In genomic region chr7:133066776-133067175, GRCm38 (mm10) we compare ENCODE assay signal across 8 mouse cellular contexts. TPM values are rescaled to one million over a fixed set of nuclear protein-coding genes. Genes with fewer than 3 reads are reported as not detected.
A peak's percentile ranks its signal among the peaks of the same experiment; 100 is the strongest.
DNase-seq lines count a peak whose midpoint lies in the region; ATAC-seq and TF ChIP-seq lines count a peak whose summit lies in the region.
"Had no signal": no experiment of that assay in that cellular context is flagged by ENCODE, and none has a peak within 500 bp of the region (broad histone marks: within the 10 kb centered on the region; RNA-seq: fewer than 3 reads in every experiment).

No protein-coding gene starts in this region.

- no peak overlapping the region for H3K4me2 ChIP-seq in lung, postnatal 0 days (replicated peaks; ENCODE audit: low read depth, low read length)
- no peak overlapping the region for H3K4me2 ChIP-seq in embryonic facial prominence, embryonic 15.5 days (replicated peaks)
- no peak overlapping the region for H3K4me2 ChIP-seq in hindbrain, embryonic 16.5 days (ENCODE audit: low read length)

- H3K9ac ChIP-seq in lung, postnatal 0 days (replicated peaks; ENCODE audit: low read depth) = no peak overlapping the region
- H3K9ac ChIP-seq in embryonic facial prominence, embryonic 15.5 days = no peak overlapping the region
- no peak overlapping the region for H3K9ac ChIP-seq in hindbrain, embryonic 16.5 days (ENCODE audit: low read depth, low read length)

- H3K36me3 ChIP-seq in lung, postnatal 0 days (ENCODE audit: insufficient read depth, low read length) = no peaks in the 10 kb centered on the region
- H3K36me3 ChIP-seq in embryonic facial prominence, embryonic 15.5 days = peaks cover 12% of the 10 kb centered on the region; the same call in 1 of the 2 replicates
- H3K36me3 ChIP-seq in hindbrain, embryonic 16.5 days (ENCODE audit: control insufficient read depth, insufficient read depth, low read length) = no peaks in the 10 kb centered on the region

- DNase-seq in lung, postnatal 10 days = peak; percentile 40
- no peak for DNase-seq in lung, postnatal 0 days (ENCODE audit: low spot score)
- peak; percentile 25 for DNase-seq in retina, adult 2 months (ENCODE audit: low read depth, low spot score)
- DNase-seq in thymus, postnatal 0 days (ENCODE audit: low spot score) = no peak
- DNase-seq in adrenal gland, adult 2 months = no peak

- TF ChIP-seq CTCF in lung, postnatal 0 days (IDR thresholded peaks at IDR 0.05) = no peak

- H3K9me3 ChIP-seq in lung, postnatal 0 days (ENCODE audit: low read length) = no peaks in the 10 kb centered on the region
- no peaks in the 10 kb centered on the region for H3K9me3 ChIP-seq in embryonic facial prominence, embryonic 15.5 days (replicated peaks)
- no peaks in the 10 kb centered on the region for H3K9me3 ChIP-seq in hindbrain, embryonic 16.5 days (ENCODE audit: control insufficient read depth, low read length)

- TF ChIP-seq EP300 in lung, postnatal 0 days (IDR thresholded peaks at IDR 0.05) = no peak

- H3K4me3 ChIP-seq in lung, postnatal 0 days (ENCODE audit: low read depth, low read length) = no peak overlapping the region
- H3K4me3 ChIP-seq in embryonic facial prominence, embryonic 15.5 days (replicated peaks) = no peak overlapping the region
- H3K4me3 ChIP-seq in hindbrain, embryonic 16.5 days (ENCODE audit: low read length) = no peak overlapping the region

- H3K27me3 ChIP-seq in lung, postnatal 0 days (replicated peaks; ENCODE audit: insufficient read depth, low read length) = no peaks in the 10 kb centered on the region
- H3K27me3 ChIP-seq in embryonic facial prominence, embryonic 15.5 days = no peaks in the 10 kb centered on the region
- no peaks in the 10 kb centered on the region for H3K27me3 ChIP-seq in hindbrain, embryonic 16.5 days (replicated peaks; ENCODE audit: control insufficient read depth, insufficient read depth, low read length)

- WGBS in lung, postnatal 0 days = 53% methylated on average over 6 of the region's 6 CpGs
- WGBS in embryonic facial prominence, embryonic 15.5 days = 33% methylated on average over 6 of the region's 6 CpGs
- WGBS in hindbrain, embryonic 16.5 days = 20% methylated on average over 6 of the region's 6 CpGs

- no peak overlapping the region for H3K27ac ChIP-seq in lung, postnatal 0 days (ENCODE audit: low read length)
- 0 out of 2 replicates have a peak overlapping the region, but pooled peaks have one; percentile 3 for H3K27ac ChIP-seq in embryonic facial prominence, embryonic 15.5 days (replicated peaks)
- peak overlapping the region; percentile 58 for H3K27ac ChIP-seq in hindbrain, embryonic 16.5 days (ENCODE audit: low read depth, low read length)
- H3K27ac ChIP-seq: macrophage had no signal

- H3K4me1 ChIP-seq in lung, postnatal 0 days (ENCODE audit: insufficient read depth, low read depth, low read length) = no peaks in the 10 kb centered on the region
- H3K4me1 ChIP-seq in embryonic facial prominence, embryonic 15.5 days = peaks cover 36% of the 10 kb centered on the region
- H3K4me1 ChIP-seq in hindbrain, embryonic 16.5 days (ENCODE audit: control insufficient read depth, insufficient read depth, low read depth, low read length) = peaks cover 30% of the 10 kb centered on the region

- no peak for ATAC-seq in lung, postnatal 0 days
- ATAC-seq in embryonic facial prominence, embryonic 15.5 days (ENCODE audit: insufficient number of reproducible peaks, low FRiP score, low TSS enrichment, low read depth) = no peak
- ATAC-seq in hindbrain, embryonic 16.5 days = peak; percentile 69

RNA-seq across cellular contexts. Expression of gene Fgfr2, which starts 56.4 kb away (rescaled TPM):
- 100 and 110 TPM in 2 replicates for polyA plus RNA-seq in lung, postnatal 0 days (2015; fragmentation: Nextera tagmentation; extraction: Ambion mirVana)
- 131 and 137 TPM in 2 replicates for polyA plus RNA-seq in embryonic facial prominence, embryonic 15.5 days (2015; fragmentation: Nextera tagmentation; extraction: Ambion mirVana)
- polyA plus RNA-seq in hindbrain, embryonic 16.5 days (2015; fragmentation: Nextera tagmentation; extraction: Ambion mirVana) = 24.1 and 27.7 TPM in 2 replicates
- polyA plus RNA-seq in thymus, postnatal 0 days (2015; fragmentation: Nextera tagmentation; extraction: Ambion mirVana) = 23.6 and 24.2 TPM in 2 replicates
- total RNA-seq in adrenal gland, adult 2 months (2021) = 100 to 1,000 TPM; 178 to 245 TPM
- polyA plus RNA-seq in adrenal gland, adult 2 months (2012; rRNA removed) = 47.1 and 48.0 TPM in 2 replicates
- polyA plus RNA-seq: macrophage had no signal

RNA-seq across cellular contexts. Expression of gene Ctbp2, which starts 57.4 kb away (rescaled TPM):
- polyA plus RNA-seq in lung, postnatal 0 days (2015; fragmentation: Nextera tagmentation; extraction: Ambion mirVana) = 45.6 and 51.2 TPM in 2 replicates
- 64.7 and 71.3 TPM in 2 replicates for polyA plus RNA-seq in embryonic facial prominence, embryonic 15.5 days (2015; fragmentation: Nextera tagmentation; extraction: Ambion mirVana)
- polyA plus RNA-seq in hindbrain, embryonic 16.5 days (2015; fragmentation: Nextera tagmentation; extraction: Ambion mirVana) = 44.9 and 57.9 TPM in 2 replicates
- 11.2 and 11.9 TPM in 2 replicates for polyA plus RNA-seq in thymus, postnatal 0 days (2015; fragmentation: Nextera tagmentation; extraction: Ambion mirVana)
- total RNA-seq in adrenal gland, adult 2 months (2021) = 10 to 100 TPM; 54.4 to 65.3 TPM
- polyA plus RNA-seq in adrenal gland, adult 2 months (2012; rRNA removed) = 52.8 and 53.2 TPM in 2 replicates

Comparison
In these comparisons a context has a peak if more than half of its experiments do, and no peak if none do; other contexts are left out.
1. DNase-seq: peak in lung, postnatal 10 days (single experiment) and retina, adult 2 months (single experiment); none in lung, postnatal 0 days (single experiment), thymus, postnatal 0 days (single experiment) and adrenal gland, adult 2 months (single experiment).